22 mouse cellular contexts compared by ENCODE assay signal in genomic region chr9:110775269-110776022, GRCm38 (mm10). TPM values are rescaled to one million over a fixed set of nuclear protein-coding genes. Genes with fewer than 3 reads are reported as not detected.
DNase-seq lines count a peak whose midpoint lies in the region; ATAC-seq and TF ChIP-seq lines count a peak whose summit lies in the region.
"Had no signal": no experiment of that assay in that cellular context is flagged by ENCODE, and none has a peak within 500 bp of the region (broad histone marks: within the 10 kb centered on the region; RNA-seq: fewer than 3 reads in every experiment).

No protein-coding gene starts in this region.

- no peak for DNase-seq in heart, postnatal 0 days (ENCODE audit: low spot score)
- DNase-seq in lung, adult 18-20 months = no peak
- no peak for DNase-seq in stomach, postnatal 0 days (ENCODE audit: low spot score)
- DNase-seq in forebrain, embryonic 11.5 days (ENCODE audit: low spot score) = no peak
- DNase-seq: adrenal gland, postnatal 14 days; cerebellum, adult 18-20 months; cerebellum, postnatal 36 days; gastrocnemius, adult 2 months; right cerebral cortex, postnatal 25 days; thymus, adult 18-20 months had no signal

- H3K36me3 ChIP-seq in heart, postnatal 0 days (replicated peaks; ENCODE audit: control insufficient read depth, insufficient read depth, low read length) = peaks cover 2% of the 10 kb centered on the region; the same call in 1 of the 2 replicates
- H3K36me3 ChIP-seq in heart, embryonic 12.5 days = peaks cover 5% of the 10 kb centered on the region
- H3K36me3 ChIP-seq in lung, embryonic 16.5 days (ENCODE audit: control insufficient read depth, insufficient read depth, low read length) = no peaks in the 10 kb centered on the region
- no peaks in the 10 kb centered on the region for H3K36me3 ChIP-seq in intestine, embryonic 16.5 days (ENCODE audit: control insufficient read depth, insufficient read depth, low read length)
- H3K36me3 ChIP-seq in stomach, postnatal 0 days (ENCODE audit: control insufficient read depth, insufficient read depth, low read length) = no peaks in the 10 kb centered on the region
- no peaks in the 10 kb centered on the region for H3K36me3 ChIP-seq in forebrain, embryonic 11.5 days (ENCODE audit: control insufficient read depth, insufficient read depth, low read length)
- H3K36me3 ChIP-seq: hindbrain, embryonic 10.5 days; midbrain, embryonic 13.5 days had no signal

- no peak overlapping the region for H3K9ac ChIP-seq in heart, postnatal 0 days (replicated peaks; ENCODE audit: low read depth, low read length)
- H3K9ac ChIP-seq in heart, embryonic 12.5 days = no peak overlapping the region
- H3K9ac ChIP-seq in lung, embryonic 16.5 days (ENCODE audit: low read length) = peak overlapping the region; percentile 57
- peak overlapping the region; percentile 24 for H3K9ac ChIP-seq in intestine, embryonic 16.5 days (ENCODE audit: low read depth, low read length)
- H3K9ac ChIP-seq in stomach, postnatal 0 days (ENCODE audit: low read length) = no peak overlapping the region
- H3K9ac ChIP-seq in forebrain, embryonic 11.5 days (ENCODE audit: low read length) = no peak overlapping the region
- H3K9ac ChIP-seq: midbrain, embryonic 13.5 days had no signal

- no peak overlapping the region for H3K4me3 ChIP-seq in heart, postnatal 0 days (ENCODE audit: low read depth, low read length)
- no peak overlapping the region for H3K4me3 ChIP-seq in heart, embryonic 12.5 days
- H3K4me3 ChIP-seq in lung, embryonic 16.5 days (ENCODE audit: low read length) = peak overlapping the region; percentile 12
- H3K4me3 ChIP-seq in intestine, embryonic 16.5 days (ENCODE audit: low read length) = no peak overlapping the region
- H3K4me3 ChIP-seq in stomach, postnatal 0 days (ENCODE audit: low read depth, low read length) = no peak overlapping the region
- no peak overlapping the region for H3K4me3 ChIP-seq in forebrain, embryonic 11.5 days (ENCODE audit: low read depth, low read length)
- H3K4me3 ChIP-seq: gastrocnemius, adult 2 months; hindbrain, embryonic 10.5 days; midbrain, embryonic 13.5 days had no signal

- no peak for TF ChIP-seq EP300 in heart, postnatal 0 days (IDR thresholded peaks at IDR 0.05; ENCODE audit: low read depth)
- no peak for TF ChIP-seq EP300 in stomach, postnatal 0 days (optimal IDR thresholded peaks at IDR 0.05)

- 67% methylated on average over 10 of the region's 10 CpGs for WGBS in heart, postnatal 0 days
- 69% methylated on average over 10 of the region's 10 CpGs for WGBS in heart, embryonic 12.5 days
- 49% methylated on average over 10 of the region's 10 CpGs for WGBS in lung, embryonic 16.5 days
- 74% methylated on average over 10 of the region's 10 CpGs for WGBS in intestine, embryonic 16.5 days
- WGBS in stomach, postnatal 0 days = 61% methylated on average over 10 of the region's 10 CpGs
- 79% methylated on average over 10 of the region's 10 CpGs for WGBS in forebrain, embryonic 11.5 days

- H3K9me3 ChIP-seq in heart, postnatal 0 days (replicated peaks; ENCODE audit: control insufficient read depth, low read length) = no peaks in the 10 kb centered on the region
- H3K9me3 ChIP-seq in heart, embryonic 12.5 days (replicated peaks) = no peaks in the 10 kb centered on the region
- H3K9me3 ChIP-seq in lung, embryonic 16.5 days (ENCODE audit: control insufficient read depth, low read length) = no peaks in the 10 kb centered on the region
- H3K9me3 ChIP-seq in intestine, embryonic 16.5 days (ENCODE audit: control insufficient read depth, low read length) = no peaks in the 10 kb centered on the region
- no peaks in the 10 kb centered on the region for H3K9me3 ChIP-seq in stomach, postnatal 0 days (ENCODE audit: control insufficient read depth, low read length)
- no peaks in the 10 kb centered on the region for H3K9me3 ChIP-seq in forebrain, embryonic 11.5 days (ENCODE audit: control insufficient read depth, low read length)
- H3K9me3 ChIP-seq: hindbrain, embryonic 10.5 days; midbrain, embryonic 13.5 days had no signal

- no peak for ATAC-seq in heart, postnatal 0 days (ENCODE audit: insufficient read depth, low read depth)
- no peak for ATAC-seq in heart, embryonic 12.5 days (ENCODE audit: insufficient number of reproducible peaks, low FRiP score)
- peak; percentile 83 for ATAC-seq in lung, embryonic 16.5 days (ENCODE audit: low read depth)
- ATAC-seq in intestine, embryonic 16.5 days = peak; percentile 36
- ATAC-seq in stomach, postnatal 0 days (ENCODE audit: low FRiP score, low TSS enrichment) = peak; percentile 39; the same call in 1 of the 2 replicates
- ATAC-seq in forebrain, embryonic 11.5 days (replicated peaks; ENCODE audit: low FRiP score) = no peak
- ATAC-seq: midbrain, embryonic 13.5 days had no signal

- peak overlapping the region; percentile 43; the same call in 1 of the 2 replicates for H3K27ac ChIP-seq in heart, postnatal 0 days (ENCODE audit: low read depth)
- no peak overlapping the region; the same call in 1 of the 2 replicates for H3K27ac ChIP-seq in heart, embryonic 12.5 days (ENCODE audit: poor library complexity, severe bottlenecking)
- H3K27ac ChIP-seq in lung, embryonic 16.5 days (ENCODE audit: low read length) = peak overlapping the region; percentile 93
- H3K27ac ChIP-seq in intestine, embryonic 16.5 days (ENCODE audit: low read length) = peak overlapping the region; percentile 27
- H3K27ac ChIP-seq in stomach, postnatal 0 days (replicated peaks) = 0 out of 2 replicates have a peak overlapping the region, but pooled peaks have one; percentile 24
- H3K27ac ChIP-seq in forebrain, embryonic 11.5 days (ENCODE audit: low read depth, low read length) = no peak overlapping the region
- H3K27ac ChIP-seq: gastrocnemius, adult 2 months; hindbrain, embryonic 10.5 days; macrophage; midbrain, embryonic 13.5 days had no signal

- 0 out of 2 replicates have a peak, but pooled peaks cover 3% of the 10 kb centered on the region for H3K27me3 ChIP-seq in heart, postnatal 0 days (ENCODE audit: control insufficient read depth, insufficient read depth, low read length)
- H3K27me3 ChIP-seq in heart, embryonic 12.5 days (replicated peaks) = no peaks in the 10 kb centered on the region
- H3K27me3 ChIP-seq in lung, embryonic 16.5 days (ENCODE audit: control insufficient read depth, insufficient read depth, low read depth, low read length) = no peaks in the 10 kb centered on the region
- no peaks in the 10 kb centered on the region for H3K27me3 ChIP-seq in intestine, embryonic 16.5 days (replicated peaks; ENCODE audit: control insufficient read depth, insufficient read depth, low read length)
- H3K27me3 ChIP-seq in stomach, postnatal 0 days (ENCODE audit: control insufficient read depth, insufficient read depth, low read length) = no peaks in the 10 kb centered on the region; the same call in 1 of the 2 replicates
- H3K27me3 ChIP-seq in forebrain, embryonic 11.5 days (ENCODE audit: control insufficient read depth, insufficient read depth, low read length) = peaks cover 2% of the 10 kb centered on the region; the same call in 1 of the 2 replicates

- H3K4me1 ChIP-seq in heart, postnatal 0 days (ENCODE audit: control insufficient read depth, insufficient read depth) = 0 out of 2 replicates have a peak, but pooled peaks cover 8% of the 10 kb centered on the region
- H3K4me1 ChIP-seq in heart, embryonic 12.5 days (replicated peaks) = peaks cover 23% of the 10 kb centered on the region
- H3K4me1 ChIP-seq in lung, embryonic 16.5 days (replicated peaks; ENCODE audit: control insufficient read depth, insufficient read depth, low read length) = peaks cover 17% of the 10 kb centered on the region
- H3K4me1 ChIP-seq in intestine, embryonic 16.5 days (ENCODE audit: control insufficient read depth, insufficient read depth, low read length) = peaks cover 15% of the 10 kb centered on the region
- H3K4me1 ChIP-seq in stomach, postnatal 0 days (replicated peaks; ENCODE audit: control insufficient read depth, insufficient read depth) = no peaks in the 10 kb centered on the region
- no peaks in the 10 kb centered on the region for H3K4me1 ChIP-seq in forebrain, embryonic 11.5 days (replicated peaks; ENCODE audit: control insufficient read depth, insufficient read depth, low read length)

- 0 out of 2 replicates have a peak overlapping the region, but pooled peaks have one; percentile 16 for H3K4me2 ChIP-seq in heart, postnatal 0 days (ENCODE audit: low read depth, low read length)
- H3K4me2 ChIP-seq in heart, embryonic 12.5 days = no peak overlapping the region
- H3K4me2 ChIP-seq in lung, embryonic 16.5 days (ENCODE audit: low read depth, low read length) = peak overlapping the region; percentile 40
- H3K4me2 ChIP-seq in intestine, embryonic 16.5 days (ENCODE audit: low read depth, low read length) = no peak overlapping the region
- H3K4me2 ChIP-seq in stomach, postnatal 0 days (replicated peaks; ENCODE audit: low read depth) = no peak overlapping the region
- H3K4me2 ChIP-seq in forebrain, embryonic 11.5 days (ENCODE audit: low read depth, low read length, severe bottlenecking) = no peak overlapping the region
- H3K4me2 ChIP-seq: liver, embryonic 11.5 days; midbrain, embryonic 13.5 days had no signal

- TF ChIP-seq CTCF in heart, postnatal 0 days (IDR thresholded peaks at IDR 0.05; ENCODE audit: low read depth) = no peak
- no peak for TF ChIP-seq CTCF in stomach, postnatal 0 days (IDR thresholded peaks at IDR 0.05; ENCODE audit: low read depth)

RNA-seq across cellular contexts. Expression of gene Prss42, which starts 22.5 kb away (rescaled TPM):
- not detected in 2 replicates for total RNA-seq in heart, postnatal 0 days (2014; rRNA removed; ENCODE audit: low replicate concordance)
- polyA plus RNA-seq in heart, postnatal 0 days (2015; fragmentation: Nextera tagmentation; extraction: Ambion mirVana) = not detected in 2 replicates
- polyA plus RNA-seq in heart, embryonic 12.5 days (2016; fragmentation: Nextera tagmentation; extraction: Ambion mirVana) = 0.14 TPM in 1 of 2 replicates, not detected in the other
- polyA plus RNA-seq in lung, embryonic 16.5 days (2015; fragmentation: Nextera tagmentation; extraction: Ambion mirVana) = not detected in 2 replicates
- not detected in 2 replicates for polyA plus RNA-seq in intestine, embryonic 16.5 days (2015; fragmentation: Nextera tagmentation; extraction: Ambion mirVana)
- polyA plus RNA-seq in stomach, postnatal 0 days (2015; fragmentation: Nextera tagmentation; extraction: Ambion mirVana) = not detected in 2 replicates
- not detected in 2 replicates for polyA plus RNA-seq in forebrain, embryonic 11.5 days (2014; fragmentation: Nextera tagmentation; extraction: Ambion mirVana)
- total RNA-seq: adrenal gland, postnatal 14 days; gastrocnemius, adult 2 months; granulocyte monocyte progenitor cell, adult 5-6 weeks; layer of hippocampus, postnatal 10 days; left cerebral cortex, postnatal 10 days had no signal
- polyA plus RNA-seq: C2C12; hindbrain, embryonic 10.5 days; liver, embryonic 11.5 days; macrophage; midbrain, embryonic 13.5 days; neural tube, embryonic 14.5 days had no signal

RNA-seq across cellular contexts. Expression of gene Pth1r, which starts 28.5 kb away (rescaled TPM):
- 34.2 and 41.8 TPM in 2 replicates for total RNA-seq in heart, postnatal 0 days (2014; rRNA removed; ENCODE audit: low replicate concordance)
- 11.4 and 12.0 TPM in 2 replicates for polyA plus RNA-seq in heart, postnatal 0 days (2015; fragmentation: Nextera tagmentation; extraction: Ambion mirVana)
- 45.8 and 46.1 TPM in 2 replicates for polyA plus RNA-seq in heart, embryonic 12.5 days (2016; fragmentation: Nextera tagmentation; extraction: Ambion mirVana)
- 60.3 and 61.6 TPM in 2 replicates for polyA plus RNA-seq in lung, embryonic 16.5 days (2015; fragmentation: Nextera tagmentation; extraction: Ambion mirVana)
- polyA plus RNA-seq in intestine, embryonic 16.5 days (2015; fragmentation: Nextera tagmentation; extraction: Ambion mirVana) = 15.4 and 16.4 TPM in 2 replicates
- 10.5 and 10.6 TPM in 2 replicates for polyA plus RNA-seq in stomach, postnatal 0 days (2015; fragmentation: Nextera tagmentation; extraction: Ambion mirVana)
- polyA plus RNA-seq in forebrain, embryonic 11.5 days (2014; fragmentation: Nextera tagmentation; extraction: Ambion mirVana) = 19.5 and 21.3 TPM in 2 replicates

RNA-seq across cellular contexts. Expression of gene Myl3, which starts 33.8 kb away (rescaled TPM):
- total RNA-seq in heart, postnatal 0 days (2014; rRNA removed; ENCODE audit: low replicate concordance) = 7,206 and 8,752 TPM in 2 replicates
- 7,883 and 7,975 TPM in 2 replicates for polyA plus RNA-seq in heart, postnatal 0 days (2015; fragmentation: Nextera tagmentation; extraction: Ambion mirVana)
- 3,437 and 3,612 TPM in 2 replicates for polyA plus RNA-seq in heart, embryonic 12.5 days (2016; fragmentation: Nextera tagmentation; extraction: Ambion mirVana)
- 10.6 and 13.9 TPM in 2 replicates for polyA plus RNA-seq in lung, embryonic 16.5 days (2015; fragmentation: Nextera tagmentation; extraction: Ambion mirVana)
- 0.67 and 0.71 TPM in 2 replicates for polyA plus RNA-seq in intestine, embryonic 16.5 days (2015; fragmentation: Nextera tagmentation; extraction: Ambion mirVana)
- 0.11 and 0.27 TPM in 2 replicates for polyA plus RNA-seq in stomach, postnatal 0 days (2015; fragmentation: Nextera tagmentation; extraction: Ambion mirVana)
- 0.92 TPM in 1 of 2 replicates, not detected in the other for polyA plus RNA-seq in forebrain, embryonic 11.5 days (2014; fragmentation: Nextera tagmentation; extraction: Ambion mirVana)
- total RNA-seq: granulocyte monocyte progenitor cell, adult 5-6 weeks had no signal
- polyA plus RNA-seq: C2C12; hindbrain, embryonic 10.5 days; macrophage; midbrain, embryonic 13.5 days had no signal

RNA-seq across cellular contexts. Expression of gene Prss44, which starts 38.3 kb away (rescaled TPM):
- not detected in 2 replicates for total RNA-seq in heart, postnatal 0 days (2014; rRNA removed; ENCODE audit: low replicate concordance)
- not detected in 2 replicates for polyA plus RNA-seq in heart, postnatal 0 days (2015; fragmentation: Nextera tagmentation; extraction: Ambion mirVana)
- polyA plus RNA-seq in heart, embryonic 12.5 days (2016; fragmentation: Nextera tagmentation; extraction: Ambion mirVana) = not detected in 2 replicates
- not detected in 2 replicates for polyA plus RNA-seq in lung, embryonic 16.5 days (2015; fragmentation: Nextera tagmentation; extraction: Ambion mirVana)
- not detected in 2 replicates for polyA plus RNA-seq in intestine, embryonic 16.5 days (2015; fragmentation: Nextera tagmentation; extraction: Ambion mirVana)
- not detected in 2 replicates for polyA plus RNA-seq in stomach, postnatal 0 days (2015; fragmentation: Nextera tagmentation; extraction: Ambion mirVana)
- not detected in 2 replicates for polyA plus RNA-seq in forebrain, embryonic 11.5 days (2014; fragmentation: Nextera tagmentation; extraction: Ambion mirVana)
- total RNA-seq: adrenal gland, postnatal 14 days; gastrocnemius, adult 2 months; granulocyte monocyte progenitor cell, adult 5-6 weeks; layer of hippocampus, postnatal 10 days; left cerebral cortex, postnatal 10 days had no signal
- polyA plus RNA-seq: C2C12; hindbrain, embryonic 10.5 days; liver, embryonic 11.5 days; macrophage; midbrain, embryonic 13.5 days; neural tube, embryonic 14.5 days had no signal

RNA-seq across cellular contexts. Expression of gene Prss43, which starts 51.0 kb away (rescaled TPM):
- not detected in 2 replicates for total RNA-seq in heart, postnatal 0 days (2014; rRNA removed; ENCODE audit: low replicate concordance)
- 0.04 TPM in 1 of 2 replicates, not detected in the other for polyA plus RNA-seq in heart, postnatal 0 days (2015; fragmentation: Nextera tagmentation; extraction: Ambion mirVana)
- polyA plus RNA-seq in heart, embryonic 12.5 days (2016; fragmentation: Nextera tagmentation; extraction: Ambion mirVana) = not detected in 2 replicates
- polyA plus RNA-seq in lung, embryonic 16.5 days (2015; fragmentation: Nextera tagmentation; extraction: Ambion mirVana) = not detected in 2 replicates
- polyA plus RNA-seq in intestine, embryonic 16.5 days (2015; fragmentation: Nextera tagmentation; extraction: Ambion mirVana) = not detected in 2 replicates
- 0.04 TPM in 1 of 2 replicates, not detected in the other for polyA plus RNA-seq in stomach, postnatal 0 days (2015; fragmentation: Nextera tagmentation; extraction: Ambion mirVana)
- not detected in 2 replicates for polyA plus RNA-seq in forebrain, embryonic 11.5 days (2014; fragmentation: Nextera tagmentation; extraction: Ambion mirVana)
- total RNA-seq: adrenal gland, postnatal 14 days; gastrocnemius, adult 2 months; granulocyte monocyte progenitor cell, adult 5-6 weeks had no signal
- polyA plus RNA-seq: C2C12; hindbrain, embryonic 10.5 days; liver, embryonic 11.5 days; macrophage; midbrain, embryonic 13.5 days; neural tube, embryonic 14.5 days had no signal

Comparison
In these comparisons a context has a peak if more than half of its experiments do, and no peak if none do; other contexts are left out.
1. H3K27ac ChIP-seq: peak in heart, postnatal 0 days (single experiment), lung, embryonic 16.5 days (single experiment), intestine, embryonic 16.5 days (single experiment) and stomach, postnatal 0 days (single experiment); none in heart, embryonic 12.5 days (single experiment) and forebrain, embryonic 11.5 days (single experiment).
2. H3K4me2 ChIP-seq: peak in heart, postnatal 0 days (single experiment) and lung, embryonic 16.5 days (single experiment); none in heart, embryonic 12.5 days (single experiment), intestine, embryonic 16.5 days (single experiment), stomach, postnatal 0 days (single experiment) and forebrain, embryonic 11.5 days (single experiment).
3. ATAC-seq: peak in lung, embryonic 16.5 days (single experiment), intestine, embryonic 16.5 days (single experiment) and stomach, postnatal 0 days (single experiment); none in heart, postnatal 0 days (single experiment), heart, embryonic 12.5 days (single experiment) and forebrain, embryonic 11.5 days (single experiment).
4. H3K9ac ChIP-seq: peak in lung, embryonic 16.5 days (single experiment) and intestine, embryonic 16.5 days (single experiment); none in heart, postnatal 0 days (single experiment), heart, embryonic 12.5 days (single experiment), stomach, postnatal 0 days (single experiment) and forebrain, embryonic 11.5 days (single experiment).
5. RNA of gene Myl3, which starts 33.8 kb away (polyA plus RNA-seq): 7,883 to 7,975 TPM in heart, postnatal 0 days and 3,437 to 3,612 TPM in heart, embryonic 12.5 days; 10.6 to 13.9 TPM in lung, embryonic 16.5 days, 0.67 to 0.71 TPM in intestine, embryonic 16.5 days, 0.92 TPM in forebrain, embryonic 11.5 days and 0.11 to 0.27 TPM in stomach, postnatal 0 days; every median in the first group is over 100 times any median in the second.